16 mouse cellular contexts compared by ENCODE assay signal in genomic region chr13:21005642-21006320, GRCm38 (mm10).
DNase-seq lines count a peak whose midpoint lies in the region; ATAC-seq and TF ChIP-seq lines count a peak whose summit lies in the region.
"Had no signal": no experiment of that assay in that cellular context is flagged by ENCODE, and none has a peak within 500 bp of the region (broad histone marks: within the 10 kb centered on the region; RNA-seq: fewer than 3 reads in every experiment).

No protein-coding gene starts in this region.

- no peak overlapping the region for H3K9ac ChIP-seq in forebrain, embryonic 11.5 days (ENCODE audit: low read length)
- no peak overlapping the region for H3K9ac ChIP-seq in forebrain, postnatal 0 days
- H3K9ac ChIP-seq in midbrain, embryonic 12.5 days (replicated peaks) = no peak overlapping the region
- H3K9ac ChIP-seq: liver, postnatal 0 days had no signal

- DNase-seq in forebrain, embryonic 11.5 days (ENCODE audit: low spot score) = no peak
- no peak for DNase-seq in forebrain, embryonic 10.5 days (ENCODE audit: extremely low spot score, low spot score)
- peak; percentile 16 for DNase-seq in forebrain, postnatal 0 days
- peak; percentile 68 for DNase-seq in retina, embryonic 14.5 days (ENCODE audit: low spot score)
- no peak for DNase-seq in heart, adult 9 months (ENCODE audit: low spot score in 2 of 2)
- DNase-seq in spleen, adult 18-20 months = no peak
- no peak for DNase-seq in thymus, postnatal 25 days
- DNase-seq: adrenal gland, adult 2 months; B cell, adult 2 months; cerebellum, postnatal 36 days; liver, postnatal 0 days; lung, postnatal 36 days; right cerebral cortex, adult 18-20 months had no signal

- WGBS in forebrain, embryonic 11.5 days = 82% methylated on average over 5 of the region's 5 CpGs
- WGBS in forebrain, embryonic 10.5 days = 92% methylated on average over 5 of the region's 5 CpGs
- WGBS in forebrain, postnatal 0 days = 62% methylated on average over 5 of the region's 5 CpGs
- 75% methylated on average over 5 of the region's 5 CpGs for WGBS in midbrain, embryonic 12.5 days

- H3K9me3 ChIP-seq in forebrain, embryonic 11.5 days (ENCODE audit: control insufficient read depth, low read length) = no peaks in the 10 kb centered on the region
- H3K9me3 ChIP-seq in forebrain, embryonic 10.5 days = no peaks in the 10 kb centered on the region
- no peaks in the 10 kb centered on the region for H3K9me3 ChIP-seq in forebrain, postnatal 0 days (ENCODE audit: low read length)
- no peaks in the 10 kb centered on the region for H3K9me3 ChIP-seq in midbrain, embryonic 12.5 days

- no peak for TF ChIP-seq CTCF in forebrain, postnatal 0 days (IDR thresholded peaks at IDR 0.05; ENCODE audit: low read depth)

- H3K4me3 ChIP-seq in forebrain, embryonic 11.5 days (ENCODE audit: low read depth, low read length) = no peak overlapping the region
- no peak overlapping the region for H3K4me3 ChIP-seq in forebrain, embryonic 10.5 days
- H3K4me3 ChIP-seq in forebrain, postnatal 0 days (ENCODE audit: low read depth, low read length) = no peak overlapping the region
- no peak overlapping the region for H3K4me3 ChIP-seq in midbrain, embryonic 12.5 days

- H3K36me3 ChIP-seq in forebrain, embryonic 11.5 days (ENCODE audit: control insufficient read depth, insufficient read depth, low read length) = no peaks in the 10 kb centered on the region
- H3K36me3 ChIP-seq in forebrain, embryonic 10.5 days (replicated peaks) = no peaks in the 10 kb centered on the region
- no peaks in the 10 kb centered on the region for H3K36me3 ChIP-seq in forebrain, postnatal 0 days (ENCODE audit: insufficient read depth)
- H3K36me3 ChIP-seq in midbrain, embryonic 12.5 days = no peaks in the 10 kb centered on the region

- H3K4me1 ChIP-seq in forebrain, embryonic 11.5 days (replicated peaks; ENCODE audit: control insufficient read depth, insufficient read depth, low read length) = no peaks in the 10 kb centered on the region
- no peaks in the 10 kb centered on the region for H3K4me1 ChIP-seq in forebrain, embryonic 10.5 days
- no peaks in the 10 kb centered on the region for H3K4me1 ChIP-seq in forebrain, postnatal 0 days (ENCODE audit: insufficient read depth)
- H3K4me1 ChIP-seq in midbrain, embryonic 12.5 days = no peaks in the 10 kb centered on the region

- ATAC-seq in forebrain, embryonic 11.5 days (replicated peaks; ENCODE audit: low FRiP score) = peak; percentile 55
- peak; percentile 55; the same call in 1 of the 2 replicates for ATAC-seq in forebrain, postnatal 0 days
- peak; percentile 86 for ATAC-seq in midbrain, embryonic 12.5 days (ENCODE audit: low FRiP score, low read depth)
- ATAC-seq: inflammation-experienced regulatory T-cells, adult 6 months; liver, postnatal 0 days had no signal

- no peaks in the 10 kb centered on the region for H3K27me3 ChIP-seq in forebrain, embryonic 11.5 days (ENCODE audit: control insufficient read depth, insufficient read depth, low read length)
- H3K27me3 ChIP-seq in forebrain, embryonic 10.5 days (ENCODE audit: poor library complexity, severe bottlenecking) = no peaks in the 10 kb centered on the region
- no peaks in the 10 kb centered on the region for H3K27me3 ChIP-seq in forebrain, postnatal 0 days (ENCODE audit: insufficient read depth, low read length)
- H3K27me3 ChIP-seq in midbrain, embryonic 12.5 days = no peaks in the 10 kb centered on the region

- no peak overlapping the region for H3K4me2 ChIP-seq in forebrain, embryonic 11.5 days (ENCODE audit: low read depth, low read length, severe bottlenecking)
- no peak overlapping the region for H3K4me2 ChIP-seq in forebrain, postnatal 0 days (ENCODE audit: low read depth)
- no peak overlapping the region for H3K4me2 ChIP-seq in midbrain, embryonic 12.5 days (replicated peaks)

- no peak overlapping the region for H3K27ac ChIP-seq in forebrain, embryonic 11.5 days (ENCODE audit: low read depth, low read length)
- H3K27ac ChIP-seq in forebrain, embryonic 10.5 days = no peak overlapping the region
- H3K27ac ChIP-seq in forebrain, postnatal 0 days (ENCODE audit: low read depth, low read length) = no peak overlapping the region
- H3K27ac ChIP-seq in midbrain, embryonic 12.5 days (replicated peaks) = 0 out of 2 replicates have a peak overlapping the region, but pooled peaks have one; percentile 8
- H3K27ac ChIP-seq: kidney, postnatal 0 days had no signal

Comparison
In these comparisons a context has a peak if more than half of its experiments do, and no peak if none do; other contexts are left out.
1. DNase-seq: peak in forebrain, postnatal 0 days (single experiment) and retina, embryonic 14.5 days (single experiment); none in forebrain, embryonic 11.5 days (single experiment), forebrain, embryonic 10.5 days (single experiment), heart, adult 9 months (0 of 2), spleen, adult 18-20 months (0 of 2) and thymus, postnatal 25 days (single experiment).
2. Peak in every context shown above with its lines, with median percentiles within 50 percentile points of each other: ATAC-seq.